Comparison of ENCODE assay signal across 11 mouse cellular contexts in genomic region chr15:99332111-99332510, GRCm38 (mm10). TPM values are rescaled to one million over a fixed set of nuclear protein-coding genes. Genes with fewer than 3 reads are reported as not detected.
DNase-seq lines count a peak whose midpoint lies in the region; ATAC-seq and TF ChIP-seq lines count a peak whose summit lies in the region.
"Had no signal": no experiment of that assay in that cellular context is flagged by ENCODE, and none has a peak within 500 bp of the region (broad histone marks: within the 10 kb centered on the region; RNA-seq: fewer than 3 reads in every experiment).

No protein-coding gene starts in this region.

- H3K36me3 ChIP-seq in forebrain, embryonic 10.5 days (replicated peaks): peaks cover 39% of the 10 kb centered on the region
- H3K36me3 ChIP-seq in forebrain, embryonic 16.5 days (ENCODE audit: control insufficient read depth, insufficient read depth): peaks cover 1% of the 10 kb centered on the region; the same call in 1 of the 2 replicates
- no peaks in the 10 kb centered on the region for H3K36me3 ChIP-seq in liver, adult 2 months (ENCODE audit: control insufficient read depth, insufficient read depth, low read length)
- peaks cover 27% of the 10 kb centered on the region for H3K36me3 ChIP-seq in hindbrain, embryonic 14.5 days (replicated peaks; ENCODE audit: control insufficient read depth, insufficient read depth)

- H3K27ac ChIP-seq in forebrain, embryonic 10.5 days: peak overlapping the region; percentile 84
- H3K27ac ChIP-seq in forebrain, embryonic 16.5 days (ENCODE audit: low read length): no peak overlapping the region
- H3K27ac ChIP-seq in liver, adult 2 months (replicated peaks; ENCODE audit: insufficient read depth, low read depth, low read length): peak overlapping the region; percentile 52
- H3K27ac ChIP-seq in hindbrain, embryonic 14.5 days: peak overlapping the region; percentile 48; the same call in 1 of the 2 replicates

- TF ChIP-seq POLR2A in liver, adult 2 months (IDR thresholded peaks at IDR 0.05; ENCODE audit: extremely low read depth, insufficient read depth, low read length): no peak

- no peaks in the 10 kb centered on the region for H3K9me3 ChIP-seq in forebrain, embryonic 10.5 days
- H3K9me3 ChIP-seq in forebrain, embryonic 16.5 days (ENCODE audit: control insufficient read depth, low read length): no peaks in the 10 kb centered on the region
- no peaks in the 10 kb centered on the region for H3K9me3 ChIP-seq in hindbrain, embryonic 14.5 days (ENCODE audit: control insufficient read depth, low read length)

- H3K4me3 ChIP-seq in forebrain, embryonic 10.5 days: no peak overlapping the region
- H3K4me3 ChIP-seq in forebrain, embryonic 16.5 days (replicated peaks; ENCODE audit: low read length): no peak overlapping the region
- no peak overlapping the region for H3K4me3 ChIP-seq in liver, adult 2 months (ENCODE audit: insufficient read depth, low read depth, low read length)
- H3K4me3 ChIP-seq in hindbrain, embryonic 14.5 days (replicated peaks; ENCODE audit: low read length): no peak overlapping the region

- no peak for TF ChIP-seq CTCF in liver, adult 2 months (IDR thresholded peaks at IDR 0.05; ENCODE audit: low read depth, low read length)

- H3K9ac ChIP-seq in forebrain, embryonic 16.5 days (replicated peaks; ENCODE audit: low read depth, low read length): no peak overlapping the region
- no peak overlapping the region for H3K9ac ChIP-seq in liver, adult 2 months (ENCODE audit: low read depth, low read length)
- no peak overlapping the region for H3K9ac ChIP-seq in hindbrain, embryonic 14.5 days
- H3K9ac ChIP-seq: forebrain, postnatal 0 days had no signal

- no peak overlapping the region for H3K4me2 ChIP-seq in forebrain, embryonic 16.5 days (ENCODE audit: low read length)
- no peak overlapping the region for H3K4me2 ChIP-seq in hindbrain, embryonic 14.5 days (replicated peaks)

- H3K79me2 ChIP-seq in liver, adult 2 months (ENCODE audit: control insufficient read depth, insufficient read depth, low read length): no peaks in the 10 kb centered on the region

- H3K4me1 ChIP-seq in forebrain, embryonic 10.5 days: peaks cover 63% of the 10 kb centered on the region
- H3K4me1 ChIP-seq in forebrain, embryonic 16.5 days (replicated peaks; ENCODE audit: control insufficient read depth, insufficient read depth, low read length): peaks cover 2% of the 10 kb centered on the region; the same call in 1 of the 2 replicates
- peaks cover 11% of the 10 kb centered on the region; the same call in 1 of the 2 replicates for H3K4me1 ChIP-seq in liver, adult 2 months (ENCODE audit: control insufficient read depth, insufficient read depth, low read length)
- H3K4me1 ChIP-seq in hindbrain, embryonic 14.5 days (replicated peaks; ENCODE audit: control insufficient read depth, insufficient read depth, low read length): no peaks in the 10 kb centered on the region; the same call in 1 of the 2 replicates

- ATAC-seq in forebrain, embryonic 16.5 days: no peak
- no peak for ATAC-seq in hindbrain, embryonic 14.5 days (ENCODE audit: low FRiP score)
- ATAC-seq: Patski had no signal

- DNase-seq in forebrain, embryonic 10.5 days (ENCODE audit: extremely low spot score, low spot score): no peak
- no peak for DNase-seq in liver, adult 2 months (ENCODE audit: extremely low read depth, low read depth, low spot score)
- DNase-seq in liver: no peak
- DNase-seq in hindbrain, embryonic 14.5 days (ENCODE audit: low spot score): no peak
- peak; percentile 14 for DNase-seq in mesoderm, embryonic 11.5 days (ENCODE audit: low read depth, low spot score)
- DNase-seq in adrenal gland, postnatal 36 days: no peak
- no peak for DNase-seq in right cerebral cortex, postnatal 10 days (ENCODE audit: low spot score in 2 of 2)
- DNase-seq: cerebellum, adult 2 months; forebrain, postnatal 0 days had no signal

- no peaks in the 10 kb centered on the region for H3K27me3 ChIP-seq in forebrain, embryonic 10.5 days (ENCODE audit: poor library complexity, severe bottlenecking)
- no peaks in the 10 kb centered on the region for H3K27me3 ChIP-seq in forebrain, embryonic 16.5 days (replicated peaks; ENCODE audit: control insufficient read depth, insufficient read depth, low read length)
- H3K27me3 ChIP-seq in liver, adult 2 months (ENCODE audit: control insufficient read depth, insufficient read depth, low read length): no peaks in the 10 kb centered on the region
- no peaks in the 10 kb centered on the region for H3K27me3 ChIP-seq in hindbrain, embryonic 14.5 days (ENCODE audit: control insufficient read depth, insufficient read depth, low read length)
- H3K27me3 ChIP-seq: Patski had no signal

RNA-seq across cellular contexts. Expression of gene Fam186b, which starts 36.4 kb away (rescaled TPM):
- 0.11 and 0.17 TPM in 2 replicates for polyA plus RNA-seq in forebrain, embryonic 10.5 days (2016; fragmentation: Nextera tagmentation; extraction: Ambion mirVana)
- 0.42 and 0.50 TPM in 2 replicates for polyA plus RNA-seq in forebrain, embryonic 16.5 days (2015; fragmentation: Nextera tagmentation; extraction: Ambion mirVana)
- under 0.01 TPM in 1 of 2 replicates, not detected in the other for total RNA-seq in liver, adult 2 months (2014; rRNA removed)
- 0.02 TPM in 1 of 2 replicates, not detected in the other for polyA plus RNA-seq in liver, adult 2 months (2012; rRNA removed)
- polyA plus RNA-seq in hindbrain, embryonic 14.5 days (2014; fragmentation: Nextera tagmentation; extraction: Ambion mirVana): 0.39 and 0.81 TPM in 2 replicates
- 1 to 10 TPM; 3.0 to 3.5 TPM for total RNA-seq in adrenal gland, postnatal 36 days (2021)

RNA-seq across cellular contexts. Expression of gene Prpf40b, which starts 37.2 kb away (rescaled TPM):
- 60.7 and 62.2 TPM in 2 replicates for polyA plus RNA-seq in forebrain, embryonic 10.5 days (2016; fragmentation: Nextera tagmentation; extraction: Ambion mirVana)
- polyA plus RNA-seq in forebrain, embryonic 16.5 days (2015; fragmentation: Nextera tagmentation; extraction: Ambion mirVana): 111 and 129 TPM in 2 replicates
- total RNA-seq in liver, adult 2 months (2014; rRNA removed): 7.9 and 8.6 TPM in 2 replicates
- polyA plus RNA-seq in liver, adult 2 months (2012; rRNA removed): 15.8 and 27.9 TPM in 2 replicates
- polyA plus RNA-seq in hindbrain, embryonic 14.5 days (2014; fragmentation: Nextera tagmentation; extraction: Ambion mirVana): 84.7 and 89.6 TPM in 2 replicates
- 10 to 100 TPM; 38.0 to 49.6 TPM for total RNA-seq in adrenal gland, postnatal 36 days (2021)

RNA-seq across cellular contexts. Expression of gene Fmnl3, which starts 38.2 kb away (rescaled TPM):
- 14.3 and 16.9 TPM in 2 replicates for polyA plus RNA-seq in forebrain, embryonic 10.5 days (2016; fragmentation: Nextera tagmentation; extraction: Ambion mirVana)
- 8.7 and 10.3 TPM in 2 replicates for polyA plus RNA-seq in forebrain, embryonic 16.5 days (2015; fragmentation: Nextera tagmentation; extraction: Ambion mirVana)
- total RNA-seq in liver, adult 2 months (2014; rRNA removed): 1.3 and 2.5 TPM in 2 replicates
- 1.7 and 2.2 TPM in 2 replicates for polyA plus RNA-seq in liver, adult 2 months (2012; rRNA removed)
- 9.0 and 9.2 TPM in 2 replicates for polyA plus RNA-seq in hindbrain, embryonic 14.5 days (2014; fragmentation: Nextera tagmentation; extraction: Ambion mirVana)
- total RNA-seq in adrenal gland, postnatal 36 days (2021): 10 to 100 TPM; 17.3 to 22.1 TPM
